Mouse (Mus musculus) megakaryocyte-erythroid progenitor cell, adult 5-6 weeks (primary cell): ENCODE measurements around the gene Tspan18. TPM values are rescaled to one million over a fixed set of nuclear protein-coding genes. Genes with fewer than 3 reads are reported as not detected.

Experiments
- ATAC-seq: replicated peaks from 2 replicates; pipeline ENCODE4 v1.8.0; 2016; ENCODE audit warnings: mild to moderate bottlenecking, inconsistent platforms; ENCODE audit not compliant: severe bottlenecking, poor library complexity, low FRiP score, low TSS enrichment
- total RNA-seq, 2 experiments: library from RNA; stranded (forward) in 1 of 2; stranded (reverse) in 1 of 2; fragments of 200-1000, 215-1000 nt in 1 of 2; fragments of >200 nt in 1 of 2; fragmentation: Nextera tagmentation in 1 of 2; gene quantifications; 2 replicates each; pipeline ENCODE4 v1.2.3; 2014 to 2017

The Tspan18 gene
- total RNA-seq, 2 experiments from 2014 or later, result 4.1 TPM; not detected in 1

DNA sequence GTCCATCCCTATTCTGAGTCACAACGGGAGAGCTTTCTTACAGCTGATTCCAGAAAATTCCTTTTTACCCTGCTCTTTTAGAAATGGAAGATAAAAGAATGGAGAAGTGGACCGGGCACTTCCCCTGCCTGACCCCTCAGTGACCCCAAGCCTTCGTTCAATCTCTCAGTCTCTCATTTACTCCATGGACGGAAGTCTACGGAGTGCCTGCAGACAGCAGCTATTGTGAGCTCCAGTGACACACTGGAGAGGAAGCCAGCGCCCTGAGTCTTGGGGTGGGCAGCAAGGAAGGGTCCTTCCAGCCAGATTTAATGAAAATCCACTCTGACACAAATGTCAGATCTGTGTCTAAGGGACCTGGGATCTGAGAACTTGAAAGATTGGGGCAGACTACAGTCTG is 12.3 kb upstream of the Tspan18 start:
- no peak for ATAC-seq

DNA sequence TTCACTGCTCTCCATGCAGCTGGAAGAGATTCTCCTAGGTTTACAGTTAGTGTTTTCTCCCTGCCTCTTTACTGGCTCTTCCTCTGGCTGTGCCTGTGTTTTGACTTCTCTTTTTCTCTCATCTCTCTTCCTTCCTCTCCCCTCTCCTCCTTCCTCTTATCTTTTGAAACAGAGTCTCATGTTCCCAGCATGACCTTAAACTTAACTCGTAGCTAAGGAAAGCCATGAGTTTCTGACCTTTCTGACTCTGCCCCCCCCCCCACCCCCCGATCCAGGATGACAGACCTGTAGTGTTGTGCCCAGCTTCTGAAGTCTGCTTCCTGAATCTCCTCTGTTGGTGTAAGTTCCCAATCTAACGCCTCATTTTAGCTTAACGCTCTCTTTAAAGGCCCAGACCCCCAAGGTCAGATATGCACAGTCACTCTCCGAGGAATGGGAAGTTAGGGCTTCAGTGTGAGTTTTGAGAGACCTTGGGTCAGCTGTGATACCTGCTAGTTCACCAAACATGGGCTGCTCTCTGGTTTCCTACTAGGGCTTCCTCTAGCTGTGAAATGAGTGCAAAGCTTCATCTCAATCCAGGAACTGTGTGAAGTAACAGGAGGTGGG is 11.5 kb upstream of the Tspan18 start:
- ATAC-seq, result no peak

DNA sequence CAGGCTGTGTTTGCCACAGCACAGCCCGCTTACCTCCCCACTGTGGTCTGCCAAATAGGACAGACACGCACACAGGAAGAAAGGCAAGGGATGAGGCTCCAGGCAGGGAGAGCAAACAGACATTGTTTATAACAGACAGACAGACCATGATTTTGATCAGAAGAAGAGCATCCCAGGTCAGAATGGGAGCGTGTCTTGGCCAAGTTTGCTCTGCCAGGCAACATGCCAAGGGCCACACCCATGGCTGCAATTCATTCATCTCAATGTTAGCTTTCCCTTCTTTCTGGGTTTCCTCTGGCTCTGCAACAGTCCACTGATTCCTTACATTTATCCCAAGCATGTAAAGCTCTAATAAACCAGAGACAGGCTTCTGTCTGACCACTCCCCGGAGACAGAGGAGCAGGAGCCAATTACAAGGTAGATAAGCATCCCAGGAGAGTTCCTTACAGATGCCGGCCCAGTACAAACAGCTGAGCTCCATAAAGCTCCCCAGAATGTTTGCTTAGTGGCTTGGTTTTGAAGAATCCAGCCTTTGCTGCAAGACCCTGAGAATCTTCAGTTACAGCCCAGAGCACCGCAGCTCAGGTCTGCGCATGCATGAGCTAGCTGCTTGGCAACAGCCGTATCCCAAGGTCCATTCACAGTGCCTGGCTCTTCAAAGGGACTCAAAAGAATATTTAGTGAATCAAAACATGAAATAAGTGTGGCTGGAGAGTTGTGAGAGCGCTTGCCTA is 5.2 kb upstream of the Tspan18 start:
- ATAC-seq, result peak; percentile 36

DNA sequence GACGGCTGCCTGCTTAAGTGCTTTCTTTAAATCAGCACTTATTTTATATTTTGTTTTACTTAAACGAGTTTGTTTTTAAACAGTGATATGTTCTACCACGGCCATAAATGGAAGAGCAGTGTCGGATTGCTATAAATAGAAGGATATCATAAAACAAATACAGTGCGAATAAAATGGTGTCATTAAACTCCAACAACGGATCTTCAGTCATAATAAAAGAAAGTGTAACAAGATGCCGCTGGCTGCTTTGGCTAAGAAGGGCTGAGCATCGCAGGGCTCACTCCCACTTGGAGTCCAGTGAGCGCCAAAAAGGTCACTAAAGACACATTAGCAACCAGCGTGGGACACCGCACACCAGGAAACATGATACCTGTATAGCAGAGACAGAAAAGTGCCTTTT is 1.7 kb upstream of the Tspan18 start:
- ATAC-seq, result no peak

DNA sequence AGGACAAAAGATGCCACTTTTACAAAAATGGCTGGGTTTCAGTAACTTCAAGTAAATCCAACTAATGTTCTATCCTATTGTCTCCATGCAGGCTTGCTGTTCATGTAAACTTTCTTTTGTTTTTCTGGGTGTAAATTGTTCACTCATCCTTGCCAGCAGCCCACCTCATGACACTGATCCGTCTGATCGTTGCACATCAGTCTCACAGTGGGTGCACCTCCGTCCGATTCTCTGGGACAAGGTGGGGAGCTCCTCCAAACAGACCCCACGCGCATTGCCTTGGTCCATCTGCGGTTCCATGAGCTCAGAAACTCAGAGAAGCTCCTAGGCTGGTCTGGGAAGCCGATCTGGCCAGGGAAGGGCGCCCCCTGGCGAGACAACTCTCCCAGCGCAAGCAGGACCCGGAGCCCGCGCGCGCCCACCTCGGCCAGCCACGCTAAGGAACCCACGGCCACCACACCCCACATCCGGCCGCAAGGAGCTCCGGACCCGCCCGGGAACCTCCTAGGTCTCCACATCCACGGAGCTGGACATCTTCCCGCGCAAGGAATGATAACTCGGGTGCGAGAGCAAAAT is 976 bp downstream of the Tspan18 start:
- peak; percentile 51 for ATAC-seq

DNA sequence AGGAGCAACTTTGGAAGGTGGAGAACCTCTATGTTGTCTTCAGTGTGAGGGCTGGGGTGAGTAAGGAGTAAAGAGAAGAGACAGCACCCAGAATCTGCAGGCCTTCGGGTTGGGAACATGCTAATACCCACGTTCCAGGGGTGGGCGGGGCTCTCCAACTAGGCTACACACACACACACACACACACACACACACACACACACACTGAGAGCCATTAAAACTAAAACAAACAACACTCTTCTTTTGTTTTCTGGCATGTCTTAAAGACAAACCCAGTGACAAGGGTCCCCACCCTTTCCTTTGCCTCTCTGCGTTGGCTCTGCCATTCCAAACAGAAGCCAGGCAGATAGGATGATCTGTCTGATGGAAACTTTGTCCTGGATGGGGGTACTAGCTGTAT is 2.0 kb downstream of the Tspan18 start:
- ATAC-seq, result no peak

DNA sequence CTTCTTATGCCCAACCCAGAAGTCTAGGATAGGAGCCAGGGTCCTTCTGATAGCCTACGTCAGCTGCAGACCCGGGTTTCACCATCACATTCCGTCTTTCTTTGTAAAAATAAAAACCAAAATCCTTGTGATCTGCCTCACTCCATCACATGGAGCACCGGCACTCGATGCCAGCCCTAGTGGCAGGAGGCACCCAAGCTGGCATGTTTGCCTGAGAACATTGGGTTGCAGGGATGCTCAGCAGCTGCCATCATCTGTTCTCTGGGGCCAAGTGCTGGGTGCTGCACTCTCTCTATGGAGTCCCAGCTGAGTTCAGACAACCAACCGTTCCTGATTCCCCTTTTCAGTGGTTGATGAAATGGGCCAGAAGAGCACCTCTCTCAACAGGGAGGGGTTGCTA is 3.2 kb downstream of the Tspan18 start:
- ATAC-seq, result no peak

DNA sequence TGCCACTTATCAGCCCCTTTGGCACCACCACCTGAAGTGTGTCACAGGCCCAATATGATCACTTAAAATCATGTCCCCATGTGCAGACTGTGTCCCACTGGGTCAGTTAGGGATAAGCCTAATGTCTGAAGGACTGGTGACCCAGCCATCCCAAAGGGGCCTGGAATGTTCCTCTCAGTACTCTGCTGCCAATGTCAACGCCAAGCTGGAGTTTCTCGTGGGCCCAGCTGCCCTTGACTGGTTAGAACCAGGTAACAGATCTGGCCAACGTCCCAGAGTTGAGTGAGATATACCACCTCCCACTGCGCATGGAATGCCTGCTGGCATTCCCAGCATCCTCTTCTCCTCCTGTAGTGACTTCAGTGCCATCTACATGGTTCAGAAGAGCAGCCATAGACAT is 5.2 kb downstream of the Tspan18 start:
- no peak for ATAC-seq

DNA sequence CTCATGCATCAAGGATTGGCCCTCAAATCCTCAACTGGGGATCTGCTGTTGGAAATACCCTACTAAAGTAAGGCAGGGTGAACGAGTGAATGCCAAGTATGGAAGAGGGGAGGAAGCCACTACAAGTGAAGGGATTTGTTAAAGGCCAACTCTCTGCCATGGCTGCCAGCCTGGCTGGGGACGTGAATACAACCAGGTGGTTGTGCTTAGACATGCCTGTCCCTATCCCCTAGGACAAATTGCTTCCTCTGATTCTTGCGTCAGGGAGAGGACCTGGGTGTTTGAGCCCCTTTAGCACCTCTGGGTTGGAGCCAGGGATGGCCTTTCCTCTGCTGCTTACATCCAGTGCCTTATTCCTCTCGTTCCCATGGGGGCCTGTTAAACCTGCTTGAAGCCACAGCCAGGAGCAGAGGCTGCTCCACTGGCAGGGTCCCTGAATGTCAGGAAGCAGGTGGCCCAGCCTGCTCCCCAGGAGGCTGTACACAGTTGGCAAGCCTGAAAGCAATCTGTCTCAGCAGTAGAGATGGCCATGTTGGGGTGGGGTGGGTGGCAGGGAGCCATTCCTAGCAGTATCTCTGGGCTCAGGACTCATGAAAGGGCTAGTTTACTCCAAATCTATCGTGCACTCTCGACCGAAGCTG is 6.3 kb downstream of the Tspan18 start:
- no peak for ATAC-seq

DNA sequence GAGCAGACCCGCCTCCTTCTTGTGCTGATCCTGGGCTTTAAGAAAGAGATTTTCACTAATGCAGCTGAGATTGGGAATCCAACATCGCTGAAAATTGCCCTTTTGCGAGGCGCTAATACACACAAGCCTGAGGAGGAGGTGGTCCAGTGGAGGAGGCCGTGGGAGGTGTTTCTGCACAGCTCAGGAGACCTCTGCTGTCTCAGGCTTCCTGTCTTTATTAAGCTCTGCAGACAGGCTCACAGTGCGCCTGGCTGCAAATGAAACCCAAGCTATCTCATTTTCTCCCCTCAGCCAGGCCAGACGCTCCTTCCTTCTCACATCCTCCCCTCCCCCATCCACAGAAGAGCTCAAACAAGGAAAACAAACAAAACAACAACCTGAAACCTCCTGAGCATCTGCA is 9.6 kb downstream of the Tspan18 start:
- no peak for ATAC-seq

DNA sequence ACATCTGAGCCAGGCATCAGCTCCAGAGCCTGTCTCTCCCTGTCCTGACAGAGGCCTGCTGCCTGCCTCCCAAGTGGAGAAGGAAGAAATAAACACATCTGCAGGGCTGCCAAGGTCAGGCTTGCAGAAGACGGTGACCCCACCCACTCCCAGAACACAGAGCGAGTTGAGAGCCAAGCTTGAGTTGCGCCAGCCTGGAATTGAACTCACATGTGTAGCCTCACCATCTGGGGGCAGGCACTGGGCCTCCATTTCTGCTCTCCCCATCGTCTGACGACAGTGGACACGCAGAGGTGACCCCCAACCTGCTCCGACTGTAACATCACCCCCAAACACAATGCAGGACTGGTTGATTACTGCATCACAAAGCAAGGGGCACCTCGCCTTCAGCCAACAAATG is 12.4 kb downstream of the Tspan18 start:
- no peak for ATAC-seq

DNA sequence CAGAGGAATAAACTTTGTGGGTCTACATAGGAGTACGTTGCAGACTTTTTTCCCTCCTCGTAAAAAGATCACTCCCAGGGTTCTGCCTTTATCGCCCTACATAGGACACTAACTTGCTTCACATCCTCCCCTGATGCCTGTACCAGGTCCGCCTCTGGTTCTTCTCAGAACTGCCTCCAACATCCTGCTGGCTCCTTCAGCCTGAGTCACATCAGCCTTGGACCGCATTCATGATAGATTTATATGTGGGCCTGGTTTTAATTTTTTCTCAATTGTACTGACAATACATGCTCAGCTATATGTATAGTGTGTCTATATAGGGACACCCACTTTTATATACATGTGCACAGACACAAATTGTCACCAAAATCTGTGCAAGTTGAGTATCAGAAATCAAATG is 14.0 kb downstream of the Tspan18 start:
- no peak for ATAC-seq

DNA sequence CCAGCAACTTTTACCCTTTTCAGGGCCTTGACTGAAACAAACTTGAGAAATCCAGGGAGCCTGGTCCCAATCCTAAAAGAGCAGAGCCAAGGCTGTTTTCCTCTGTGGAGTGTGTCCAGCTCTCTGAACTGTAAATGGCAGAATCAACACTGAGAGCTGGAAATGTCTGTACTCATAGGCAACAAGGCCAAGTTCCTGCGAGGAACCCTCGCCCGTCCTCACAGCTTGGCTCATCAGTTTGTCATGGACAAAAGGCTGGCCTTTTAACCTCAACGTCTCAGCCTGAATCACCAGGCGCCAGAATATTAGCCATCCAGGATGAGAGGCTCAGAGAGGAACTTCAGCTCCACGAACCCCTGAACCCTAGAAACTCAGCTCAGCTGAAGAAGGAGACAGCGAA is 14.7 kb downstream of the Tspan18 start:
- ATAC-seq, result no peak

DNA sequence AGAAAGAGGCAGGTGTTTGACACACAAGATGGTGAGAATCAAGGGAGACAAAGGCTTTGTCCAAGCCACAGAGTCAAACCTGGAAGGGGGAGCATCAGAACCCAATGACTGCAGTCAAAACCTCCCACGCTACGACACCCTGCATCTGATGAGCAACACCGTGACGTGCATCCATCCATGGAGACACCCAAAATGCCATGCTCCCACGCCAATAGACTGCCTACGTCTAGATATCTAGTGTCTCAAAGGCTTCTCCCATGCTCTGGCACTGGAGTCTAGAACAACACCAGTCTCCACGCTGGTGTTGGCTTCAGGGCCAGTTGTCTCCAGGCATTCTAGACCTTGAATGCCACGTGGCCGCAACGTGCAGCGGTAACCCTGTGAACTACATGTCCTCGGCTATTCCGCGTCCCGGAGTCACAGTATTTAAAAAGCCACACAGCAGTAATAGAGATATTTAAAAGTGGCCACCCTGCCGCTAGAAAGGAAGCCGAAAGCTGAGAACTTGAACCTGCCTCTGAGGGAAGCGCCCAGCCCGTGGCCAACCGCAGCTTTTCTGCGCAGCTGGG is 15.4 kb downstream of the Tspan18 start:
- ATAC-seq, result no peak

DNA sequence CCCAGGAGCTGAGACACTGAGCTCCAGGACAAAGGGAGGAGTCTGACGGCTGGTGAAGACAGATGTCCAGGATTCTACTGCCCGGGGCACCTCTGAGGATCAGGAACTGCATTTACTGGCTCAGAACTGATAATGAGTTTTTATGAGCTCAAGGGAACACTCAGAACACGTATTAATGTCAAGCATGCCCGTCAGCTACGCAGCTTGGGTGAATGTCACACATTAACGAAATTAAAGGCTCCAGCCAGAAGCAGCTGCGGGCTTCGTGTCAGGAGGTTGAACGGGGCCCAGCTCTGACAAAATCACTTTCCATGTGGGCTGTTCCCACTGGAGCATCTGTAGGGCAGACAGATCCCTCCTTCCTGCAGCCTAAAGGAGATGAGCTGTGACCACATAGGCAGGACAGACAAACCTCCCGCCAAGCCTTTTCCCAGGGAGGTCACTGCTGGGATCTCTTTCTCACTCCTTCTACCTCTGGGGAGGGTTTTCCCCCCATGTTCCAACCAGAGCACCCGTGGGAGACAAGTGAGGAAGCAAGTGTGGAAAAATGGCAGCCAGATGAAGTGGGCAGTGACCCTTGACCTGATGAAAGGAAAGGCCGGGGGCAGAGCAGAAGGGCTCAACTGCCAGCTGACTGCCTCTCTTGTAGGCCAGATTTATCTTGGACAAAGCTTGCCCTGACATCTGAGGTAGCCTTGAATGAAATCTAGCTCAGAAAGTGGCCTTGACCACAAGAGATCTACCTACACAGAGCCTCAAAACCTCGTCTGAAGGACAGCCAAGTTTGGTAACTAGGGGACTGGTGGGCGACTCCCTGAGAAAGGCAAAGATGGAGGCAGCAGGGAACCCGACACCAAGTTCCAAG is 20.3 kb downstream of the Tspan18 start:
- ATAC-seq, result no peak

DNA sequence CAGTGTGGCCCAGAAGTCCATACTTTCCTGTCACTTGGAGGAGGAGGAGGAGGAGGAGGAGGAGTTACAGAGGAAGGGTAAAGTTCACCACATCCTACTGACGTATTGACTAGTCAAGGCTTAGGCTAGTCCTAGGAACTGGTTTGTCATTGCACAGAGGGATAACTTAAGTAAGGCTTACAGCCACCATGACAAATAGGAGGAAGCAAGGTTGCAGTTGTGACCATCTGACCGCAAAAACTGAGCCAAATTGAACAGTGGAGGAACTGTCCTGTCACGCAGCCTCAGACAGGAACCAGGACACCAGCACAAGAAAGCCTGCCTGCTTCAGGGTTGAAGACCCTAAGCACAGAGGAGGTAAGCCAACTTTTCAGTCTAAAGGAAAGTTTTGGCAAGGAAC is 21.8 kb downstream of the Tspan18 start:
- ATAC-seq, result no peak

DNA sequence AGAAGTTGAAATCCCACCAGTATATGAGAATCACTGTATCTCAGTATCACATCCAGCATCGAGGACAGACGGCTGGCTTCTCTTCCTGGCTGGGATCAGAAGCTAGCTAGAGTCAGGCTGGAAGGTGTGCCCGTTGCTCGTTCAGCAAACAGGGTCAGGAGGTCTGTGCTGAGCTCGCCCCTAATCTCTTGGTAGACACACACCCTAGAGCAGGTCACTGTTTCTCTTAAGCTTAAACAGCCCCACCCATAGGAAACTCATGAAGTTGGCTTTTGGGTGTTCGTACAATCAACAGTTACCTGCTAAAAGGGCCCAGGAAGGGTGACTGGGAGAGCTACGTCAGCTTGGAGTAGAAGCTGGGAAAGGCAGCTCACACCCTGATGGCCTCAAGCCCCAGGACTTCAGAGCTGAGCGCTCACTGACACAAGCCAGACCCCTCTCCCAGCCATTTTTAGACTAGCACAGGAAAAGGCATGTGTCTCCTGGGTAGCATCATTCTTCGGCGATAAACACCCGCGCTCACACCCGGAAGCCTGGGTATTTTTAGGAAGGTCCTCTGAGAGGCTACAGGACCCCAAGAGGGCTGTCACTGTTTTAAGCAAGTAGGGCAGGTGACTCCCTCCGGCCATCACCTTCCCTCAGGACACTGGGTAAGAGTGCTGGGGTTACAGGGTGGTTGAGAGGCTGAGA is 24.4 kb downstream of the Tspan18 start:
- no peak for ATAC-seq

DNA sequence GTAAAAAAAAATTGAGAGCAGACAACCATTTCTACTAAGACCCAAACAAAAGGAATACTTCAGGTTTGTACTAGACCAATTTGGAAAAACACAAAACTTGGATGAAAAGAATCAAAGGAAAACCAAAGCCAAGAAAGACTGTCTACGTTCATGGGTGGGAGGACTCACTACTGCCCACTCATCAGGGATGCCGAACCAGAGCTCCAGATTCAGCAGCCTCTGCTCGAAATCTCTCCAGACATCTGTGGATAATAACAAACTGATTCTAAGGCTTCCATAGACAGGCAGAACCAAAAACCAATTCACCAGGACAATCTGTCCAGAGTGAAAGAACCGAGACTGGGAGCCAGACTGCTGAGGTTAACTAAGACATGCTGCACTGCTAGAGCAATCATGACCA is 27.4 kb downstream of the Tspan18 start:
- ATAC-seq, result no peak

DNA sequence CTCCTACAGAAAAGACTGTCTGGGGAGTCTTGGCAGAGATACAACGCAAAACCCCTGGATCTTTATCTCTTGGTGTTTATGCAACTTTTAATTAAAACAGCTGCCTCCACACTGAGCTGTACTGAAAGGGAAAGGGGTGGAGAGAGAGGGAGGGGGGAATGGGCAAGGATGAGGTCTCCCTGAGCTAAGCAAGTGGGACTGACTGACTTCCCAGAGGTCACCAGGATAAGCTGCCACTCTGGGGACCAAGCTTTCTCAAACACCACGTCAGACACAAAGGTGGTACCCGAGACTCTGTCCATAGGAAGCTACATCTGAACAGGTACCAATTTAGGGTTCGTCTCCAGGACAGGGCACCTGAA is 30.1 kb downstream of the Tspan18 start:
- ATAC-seq, result no peak
